Mouse (Mus musculus) left cerebral cortex, postnatal 4 days (tissue): ENCODE measurements around the gene Arhgap35. TPM values are rescaled to one million over a fixed set of nuclear protein-coding genes. Genes with fewer than 3 reads are reported as not detected.
"Not testable (repeated sequence)": the region's sequence is repeated elsewhere in the genome, so short reads cannot be mapped to it uniquely, and the experiment has no call there.

Experiments used
- DNase-seq: peaks from one replicate; pipeline ENCODE4 v3.0.0-alpha.2; 2022
- intact Hi-C: fragments of 180-260 bp; cut with DNase I; formaldehyde crosslinking; loops from one replicate; pipeline ENCODE4 v1.15.1; 2025
- total RNA-seq, 2 experiments: library from RNA; stranded (reverse); gene quantifications; 2 replicates each; pipeline ENCODE4 v1.2.3; 2021

Gene Arhgap35
- 100 to 1,000 TPM; 173 to 176 TPM for total RNA-seq

- intact Hi-C loops = loop anchor here (5.0 kb wide), 2 partner anchors 43 to 123 kb away; no protein-coding TSS in a partner anchor
- peak; percentile 100 for DNase-seq
Measured at GRCm38 (mm10) chr7:16614888-16615715, at the start of gene Arhgap35. Gene Arhgap35, minus strand, starts transcription at chr7:16614993.

DNA sequence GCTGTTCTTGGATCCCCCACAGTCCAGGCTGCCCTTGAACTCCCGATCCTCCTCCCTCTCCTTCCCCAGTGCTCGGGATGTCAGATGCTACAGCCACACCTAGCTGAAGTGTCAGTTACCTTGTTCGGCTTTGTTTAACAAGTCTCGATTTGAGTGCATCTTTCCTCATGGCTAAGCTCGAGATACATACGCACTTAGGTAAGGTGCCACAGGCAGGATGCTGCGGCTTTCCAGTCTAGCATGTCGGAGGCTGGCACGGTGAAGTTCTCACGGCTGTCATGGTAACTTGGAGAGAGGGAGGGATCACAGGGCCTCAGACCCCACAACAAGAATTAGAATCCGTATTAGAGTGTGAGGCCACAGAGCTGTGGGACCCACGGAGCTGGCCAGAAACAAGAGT is 29.5 kb upstream of the Arhgap35 start:
- intact Hi-C loops = no loop called here
- no peak for DNase-seq

- DNase-seq, intact Hi-C loops: not testable (repeated sequence)
Measured at GRCm38 (mm10) chr7:16643106-16643505, 28.3 kb upstream of the Arhgap35 start.

- intact Hi-C loops = no loop called here
- DNase-seq = peak; percentile 96
Measured at GRCm38 (mm10) chr7:16639028-16639427, 24.2 kb upstream of the Arhgap35 start.

GRCm38 (mm10) chr7:16635116-16635515 is 20.3 kb upstream of the Arhgap35 start:
- DNase-seq = no peak
- intact Hi-C loops = no loop called here

GRCm38 (mm10) chr7:16633913-16634312 is 19.1 kb upstream of the Arhgap35 start:
- DNase-seq, intact Hi-C loops: not testable (repeated sequence)

GRCm38 (mm10) chr7:16631932-16632331 is 17.1 kb upstream of the Arhgap35 start:
- intact Hi-C loops = no loop called here

GRCm38 (mm10) chr7:16631025-16631424 is 16.2 kb upstream of the Arhgap35 start:
- intact Hi-C loops = no loop called here

More at GRCm38 (mm10) chr7:16631932-16632331, 17.1 kb upstream of the Arhgap35 start:
- DNase-seq = no peak

DNA sequence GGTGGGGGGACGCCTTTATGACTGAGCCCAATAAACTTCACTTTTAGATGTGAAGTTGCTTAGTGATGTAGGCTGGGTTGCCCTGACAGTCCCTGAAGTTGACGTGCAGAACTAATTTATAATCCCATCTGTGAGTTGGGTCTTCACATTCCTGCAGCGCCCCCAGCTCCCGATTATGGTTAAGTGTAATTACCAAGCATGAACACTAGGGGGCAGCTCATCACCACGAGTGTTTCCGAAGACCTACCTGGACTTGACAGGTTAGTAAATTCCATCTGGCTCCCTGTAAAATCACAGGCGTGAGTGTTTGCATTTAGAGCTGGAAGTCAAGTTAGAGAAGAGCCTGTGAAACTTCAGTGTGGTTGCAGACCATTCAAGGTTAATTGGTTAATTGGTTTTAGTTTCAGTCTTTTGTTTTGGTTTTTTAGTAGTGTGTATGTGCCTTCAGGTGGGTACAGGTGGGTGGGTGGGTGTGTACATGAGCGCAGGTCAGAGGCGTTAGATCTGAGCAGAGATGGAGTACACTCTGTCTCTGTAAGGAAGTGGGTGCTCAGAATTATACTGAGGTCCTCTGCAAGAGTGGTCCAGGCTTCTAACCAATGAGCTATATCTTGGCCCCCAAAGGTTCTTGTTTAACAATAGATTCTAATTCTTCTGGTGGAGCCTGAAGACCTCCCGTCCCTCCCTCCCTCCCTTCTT is 15.0 kb upstream of the Arhgap35 start:
- intact Hi-C loops = loop anchor here (2.0 to 10.0 kb wide), 2 partner anchors 99 to 175 kb away; no protein-coding TSS in a partner anchor
- peak; percentile 35 for DNase-seq

More at GRCm38 (mm10) chr7:16631025-16631424, 16.2 kb upstream of the Arhgap35 start:
- DNase-seq = no peak

- intact Hi-C loops = loop anchor here (2.0 to 10.0 kb wide), 2 partner anchors 101 to 177 kb away; no protein-coding TSS in a partner anchor
- DNase-seq = peak; percentile 70
Measured at GRCm38 (mm10) chr7:16628096-16628771, 13.4 kb upstream of the Arhgap35 start.

GRCm38 (mm10) chr7:16623687-16624086 is 8.9 kb upstream of the Arhgap35 start:
- DNase-seq = no peak
- intact Hi-C loops = loop anchor here (10.0 kb wide), 1 partner anchor 181 kb away; no protein-coding TSS in a partner anchor

DNA sequence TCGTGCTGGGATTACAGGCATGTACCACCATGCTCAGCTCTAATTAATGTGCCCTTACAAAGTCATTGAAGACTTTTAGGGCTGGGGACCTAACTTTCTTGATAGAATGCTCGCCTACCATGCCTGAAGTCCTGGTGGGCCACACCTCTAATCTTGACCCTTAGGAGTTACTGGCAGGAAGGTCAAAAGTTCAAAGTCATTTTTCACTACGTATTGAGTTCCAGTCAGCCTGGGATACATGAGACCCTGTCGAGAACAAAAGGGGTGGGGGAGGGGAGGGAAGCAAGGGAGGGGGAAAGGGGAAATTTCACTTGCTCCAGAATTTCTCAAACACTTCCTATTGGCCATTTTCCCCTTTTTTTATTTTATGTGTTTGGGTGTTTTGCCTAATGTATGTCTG is 8.3 kb upstream of the Arhgap35 start:
- intact Hi-C loops = loop anchor here (10.0 kb wide), 1 partner anchor 182 kb away; no protein-coding TSS in a partner anchor
- DNase-seq = no peak

DNA sequence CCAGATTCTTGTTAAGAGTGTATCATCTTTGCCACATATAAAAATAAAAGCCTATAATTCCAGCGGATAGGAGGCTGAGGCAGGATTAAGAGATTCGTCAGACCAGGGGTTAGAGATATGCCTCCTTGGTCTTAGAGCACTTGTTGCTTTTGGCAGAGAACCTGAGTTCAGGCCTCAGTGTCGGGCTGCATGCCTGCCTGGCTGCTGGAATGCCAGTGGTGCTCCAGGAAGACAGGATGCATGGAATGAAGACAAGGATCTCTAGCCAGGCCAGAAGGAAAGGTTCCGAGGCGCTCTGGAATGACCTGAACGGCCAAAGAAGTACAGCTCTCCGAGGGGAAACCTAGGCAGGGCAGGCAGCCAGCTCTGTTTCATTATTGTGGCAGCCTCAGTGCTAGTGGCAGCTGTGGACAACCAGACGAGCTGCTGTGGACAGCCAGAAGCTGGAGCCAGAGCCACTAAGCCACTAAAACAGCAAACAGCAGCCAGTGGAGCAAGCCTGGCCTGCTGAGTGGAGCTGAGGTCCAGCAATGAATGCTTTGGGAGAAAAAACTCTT is 6.4 kb upstream of the Arhgap35 start:
- intact Hi-C loops = loop anchor here (10.0 kb wide), 1 partner anchor 184 kb away; no protein-coding TSS in a partner anchor
- DNase-seq = no peak

DNA sequence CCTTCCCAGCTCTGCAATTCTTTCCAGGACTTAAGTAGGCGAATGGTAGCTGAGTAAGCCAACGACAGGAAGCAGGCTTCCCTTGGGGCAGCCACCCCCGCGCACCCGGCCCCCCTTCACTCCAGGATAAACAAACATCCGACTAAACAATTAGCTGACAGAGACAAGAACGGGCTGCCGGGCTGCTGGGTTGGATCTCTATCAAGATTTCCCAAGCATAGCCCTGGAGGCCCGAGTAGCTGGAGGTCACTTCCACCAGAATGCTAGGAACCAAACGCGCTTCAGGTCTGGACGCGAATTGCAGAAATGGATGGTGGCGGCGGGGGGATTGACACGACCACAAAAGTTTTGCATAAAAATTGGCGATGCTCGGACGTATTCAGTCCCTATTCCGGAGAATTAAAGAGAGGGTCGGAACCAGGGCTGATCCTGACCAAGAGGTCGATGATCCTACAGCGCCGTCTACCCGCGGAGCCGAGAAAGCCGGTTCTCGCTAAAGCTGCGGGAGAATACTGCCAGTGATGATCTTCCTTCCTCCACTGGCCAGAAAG is 3.9 kb upstream of the Arhgap35 start:
- DNase-seq = peak; percentile 64
- intact Hi-C loops = loop anchor here (5.0 kb wide), 1 partner anchor 126 kb away; no protein-coding TSS in a partner anchor

DNA sequence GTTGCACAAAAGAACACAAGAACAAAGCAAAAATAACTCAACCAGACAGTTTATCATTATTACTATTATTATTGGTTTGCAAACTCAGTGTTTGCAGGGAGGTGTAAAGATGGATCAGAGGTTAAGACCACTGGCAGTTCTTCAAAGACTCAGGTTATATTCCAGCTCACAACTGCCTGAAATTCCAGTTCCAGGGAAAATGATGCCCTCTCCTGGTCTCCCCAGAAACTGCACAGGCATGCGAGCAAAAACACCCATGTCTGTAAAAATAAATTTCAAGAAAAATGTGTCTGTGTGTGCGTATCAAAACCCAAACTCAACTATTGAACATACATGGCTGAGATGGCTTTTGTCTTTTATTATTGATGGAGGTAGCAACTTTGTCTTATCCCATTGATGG is 2.3 kb upstream of the Arhgap35 start:
- intact Hi-C loops = loop anchor here (5.0 kb wide), 1 partner anchor 125 kb away; no protein-coding TSS in a partner anchor

DNA sequence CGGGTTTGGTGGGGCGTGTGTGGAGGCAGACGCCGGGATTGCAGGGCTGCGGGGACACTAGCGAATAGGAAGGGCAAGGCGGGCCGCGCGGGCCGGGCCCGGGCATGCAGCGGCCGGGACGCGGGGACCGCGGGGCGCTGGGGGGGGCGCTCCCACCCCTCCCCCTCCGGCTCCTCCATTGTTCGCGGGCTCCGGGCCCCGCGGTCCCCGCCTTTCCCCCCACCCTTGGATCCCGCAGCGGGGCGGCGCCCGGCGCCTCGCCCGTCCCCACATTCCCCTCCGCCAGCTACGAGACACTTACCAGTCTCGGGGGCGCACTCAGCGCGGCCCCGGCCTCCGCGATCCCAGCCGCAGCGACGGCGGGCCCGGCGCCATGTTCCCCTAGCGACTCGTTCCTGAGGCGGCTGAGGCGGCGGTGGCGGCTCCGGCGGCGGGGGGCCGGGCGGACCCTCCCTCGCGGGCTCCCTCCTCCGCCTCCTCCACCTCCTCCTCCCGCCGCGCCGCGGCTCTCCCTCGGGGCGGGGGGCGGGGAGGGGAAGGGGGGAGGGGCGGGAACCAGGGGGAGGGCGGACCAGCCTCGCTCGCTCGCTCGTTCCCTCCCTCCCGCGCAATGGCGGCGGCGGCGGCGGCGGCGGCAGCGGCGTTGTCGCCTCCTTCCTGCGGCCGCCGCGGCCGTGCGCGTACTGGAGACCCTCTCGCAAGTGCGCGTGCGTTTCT is 464 bp downstream of the Arhgap35 start:
- intact Hi-C loops = loop anchor here (5.0 kb wide), 1 partner anchor 42 kb away; no protein-coding TSS in a partner anchor

More for the DNA sequence above, 2.3 kb upstream of the Arhgap35 start:
- peak; percentile 46 for DNase-seq

GRCm38 (mm10) chr7:16613461-16614170 is 1.2 kb downstream of the Arhgap35 start:
- DNase-seq = peak; percentile 66
- intact Hi-C loops = loop anchor here (5.0 kb wide), 1 partner anchor 41 kb away; no protein-coding TSS in a partner anchor

More for the DNA sequence above, 464 bp downstream of the Arhgap35 start:
- DNase-seq = no peak

- intact Hi-C loops = loop anchor here (5.0 kb wide), 1 partner anchor 38 kb away; no protein-coding TSS in a partner anchor
Measured at GRCm38 (mm10) chr7:16610345-16610744, 4.4 kb downstream of the Arhgap35 start.

More at GRCm38 (mm10) chr7:16610345-16610744, 4.4 kb downstream of the Arhgap35 start:
- DNase-seq = no peak
